Comparison of ENCODE assay signal across 8 mouse cellular contexts in the genomic region with DNA sequence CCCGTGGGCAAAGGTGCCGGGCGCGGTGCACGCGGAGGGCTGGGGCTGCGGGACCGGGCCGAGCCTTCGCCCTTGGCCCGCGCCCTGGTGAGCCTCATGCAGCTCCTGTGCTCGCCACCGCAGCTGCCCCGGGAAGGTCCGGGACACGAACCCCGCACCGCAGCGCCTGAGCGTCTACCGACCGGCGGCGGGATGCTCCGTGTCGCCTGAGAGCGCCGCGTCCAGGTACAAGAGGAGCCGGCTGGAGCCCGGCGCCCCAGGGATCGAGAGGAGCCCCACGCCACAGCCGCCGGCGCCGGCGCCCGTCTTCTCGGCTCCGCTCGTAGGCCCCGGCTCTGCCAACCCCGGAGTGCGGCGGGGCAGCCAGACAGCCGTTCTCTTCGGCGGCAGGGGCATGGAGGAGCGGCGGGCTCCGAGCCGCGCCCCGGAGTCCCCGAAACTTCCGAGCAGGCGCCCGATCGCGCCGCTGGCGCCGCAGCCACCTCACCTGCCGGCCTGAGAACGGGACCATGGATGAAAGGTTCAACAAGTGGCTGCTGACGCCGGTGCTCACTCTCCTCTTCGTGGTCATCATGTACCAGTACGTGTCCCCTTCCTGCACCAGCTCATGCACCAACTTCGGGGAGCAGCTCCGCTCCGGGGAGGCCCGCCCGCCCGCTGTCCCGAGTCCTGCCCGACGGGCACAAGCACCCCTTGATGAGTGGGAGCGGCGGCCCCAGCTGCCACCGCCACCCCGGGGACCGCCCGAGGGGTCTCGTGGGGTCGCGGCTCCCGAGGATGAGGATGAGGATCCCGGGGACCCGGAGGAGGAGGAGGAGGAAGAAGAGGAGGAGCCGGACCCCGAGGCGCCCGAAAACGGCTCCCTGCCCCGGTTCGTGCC. TPM values are rescaled to one million over a fixed set of nuclear protein-coding genes. Genes with fewer than 3 reads are reported as not detected.
A peak's percentile ranks its signal among the peaks of the same experiment; 100 is the strongest.
DNase-seq lines count a peak whose midpoint lies in the region; ATAC-seq and TF ChIP-seq lines count a peak whose summit lies in the region.

Gene Hs6st3 (plus strand): TSS at position 436 of the 880 bp plus-strand sequence.

- in situ Hi-C loops in ES-E14 (cut with MboI; ENCODE audit: low sequenced_read_pairs in 2 of 2, unreplicated experiment in 2 of 2), result no loop called here

- under 1% methylated on average over 88 of the region's 100 CpGs for WGBS in heart, embryonic 11.5 days (ENCODE audit: insufficient replicate concordance)
- WGBS in heart, embryonic 14.5 days, result 1% methylated on average over 88 of the region's 100 CpGs
- WGBS in midbrain, embryonic 14.5 days, result under 1% methylated on average over 100 of the region's 100 CpGs

- H3K9me3 ChIP-seq in heart, embryonic 11.5 days (replicated peaks; ENCODE audit: control insufficient read depth, low read length), result no peaks in the 10 kb centered on the region
- no peaks in the 10 kb centered on the region; the same call in 1 of the 2 replicates for H3K9me3 ChIP-seq in ES-E14 (ENCODE audit: control insufficient read depth, insufficient read depth, low read depth, low read length)
- H3K9me3 ChIP-seq in heart, embryonic 14.5 days (ENCODE audit: control insufficient read depth, low read length), result no peaks in the 10 kb centered on the region
- no peaks in the 10 kb centered on the region for H3K9me3 ChIP-seq in midbrain, embryonic 14.5 days (ENCODE audit: control insufficient read depth, low read length)

- no peak for DNase-seq in heart, adult 9 months (ENCODE audit: low spot score in 2 of 2)
- DNase-seq in ES-E14 (ENCODE audit: low read depth, low spot score) (no peak), adipocyte (ENCODE audit: low spot score) (no peak)
- DNase-seq in cerebellum, adult 9-10 months, result peak; percentile 41
- peak in 1 of 2 experiments; percentile 23 for DNase-seq in layer of hippocampus, postnatal 36 days
- peak; percentile 63 for DNase-seq in midbrain, embryonic 14.5 days

- peak within 1 kb of the TSS; percentile 99 for H3K4me2 ChIP-seq in heart, embryonic 11.5 days
- peak within 1 kb of the TSS; percentile 99 for H3K4me2 ChIP-seq in heart, embryonic 14.5 days (ENCODE audit: low read length)
- peak within 1 kb of the TSS; percentile 99 for H3K4me2 ChIP-seq in midbrain, embryonic 14.5 days (ENCODE audit: low read length)

- H3K27me3 ChIP-seq in heart, embryonic 11.5 days (ENCODE audit: control insufficient read depth, insufficient read depth, low read length), result peaks cover 50% of the 10 kb centered on the region
- H3K27me3 ChIP-seq in heart, embryonic 14.5 days (ENCODE audit: control insufficient read depth, insufficient read depth, low read length), result peaks cover 53% of the 10 kb centered on the region
- peaks cover 31% of the 10 kb centered on the region for H3K27me3 ChIP-seq in midbrain, embryonic 14.5 days (ENCODE audit: control insufficient read depth, insufficient read depth, low read length)

- H3K9ac ChIP-seq in heart, embryonic 11.5 days (ENCODE audit: low read depth, low read length), result peak within 1 kb of the TSS; percentile 67
- H3K9ac ChIP-seq in ES-E14 (ENCODE audit: insufficient read depth, low read depth, low read length, poor library complexity, severe bottlenecking), result peak within 1 kb of the TSS; percentile 63
- peak within 1 kb of the TSS; percentile 68 for H3K9ac ChIP-seq in heart, embryonic 14.5 days (ENCODE audit: low read length)
- peak within 1 kb of the TSS; percentile 64 for H3K9ac ChIP-seq in midbrain, embryonic 14.5 days (replicated peaks; ENCODE audit: low read length)

- no peaks in the 10 kb centered on the region for H3K36me3 ChIP-seq in heart, embryonic 11.5 days (ENCODE audit: control insufficient read depth, insufficient read depth, low read length)
- no peaks in the 10 kb centered on the region for H3K36me3 ChIP-seq in ES-E14 (ENCODE audit: control insufficient read depth, insufficient read depth, low read length, poor library complexity, severe bottlenecking)
- H3K36me3 ChIP-seq in heart, embryonic 14.5 days (ENCODE audit: control insufficient read depth, insufficient read depth, low read length), result no peaks in the 10 kb centered on the region
- no peaks in the 10 kb centered on the region for H3K36me3 ChIP-seq in midbrain, embryonic 14.5 days (ENCODE audit: control insufficient read depth, insufficient read depth, low read length)

- peaks cover 5% of the 10 kb centered on the region; the same call in 1 of the 2 replicates for H3K4me1 ChIP-seq in heart, embryonic 11.5 days (ENCODE audit: control insufficient read depth, insufficient read depth, low read length)
- no peaks in the 10 kb centered on the region for H3K4me1 ChIP-seq in ES-E14 (ENCODE audit: control insufficient read depth in 2 of 2, insufficient read depth in 2 of 2, low read length in 2 of 2, poor library complexity in 1 of 2)
- H3K4me1 ChIP-seq in heart, embryonic 14.5 days (ENCODE audit: control insufficient read depth in 2 of 2, insufficient read depth in 2 of 2, low read length in 2 of 2), result peaks cover 0 to 8% of the 10 kb centered on the region in 2 experiments; a peak in 2 of 4 replicates
- peaks cover 13% of the 10 kb centered on the region for H3K4me1 ChIP-seq in midbrain, embryonic 14.5 days (ENCODE audit: control insufficient read depth, insufficient read depth, low read length)

- H3K4me3 ChIP-seq in heart, embryonic 11.5 days (ENCODE audit: low read depth, low read length), result peak within 1 kb of the TSS; percentile 70
- peak within 1 kb of the TSS; percentile 66 to 79 for H3K4me3 ChIP-seq in ES-E14 (ENCODE audit: insufficient read depth in 1 of 2, low read depth in 1 of 2, low read length in 2 of 2, poor library complexity in 1 of 2, severe bottlenecking in 1 of 2)
- H3K4me3 ChIP-seq in heart, embryonic 14.5 days (ENCODE audit: control insufficient read depth in 1 of 2, insufficient read depth in 1 of 2, low read depth in 1 of 2, low read length in 2 of 2), result peak within 1 kb of the TSS; percentile 66 to 73
- peak within 1 kb of the TSS; percentile 69 for H3K4me3 ChIP-seq in midbrain, embryonic 14.5 days (replicated peaks; ENCODE audit: low read depth, low read length)

- no peak for ATAC-seq in heart, embryonic 11.5 days (replicated peaks; ENCODE audit: insufficient number of reproducible peaks, low FRiP score, low TSS enrichment)
- no peak for ATAC-seq in heart, embryonic 14.5 days (ENCODE audit: insufficient number of reproducible peaks, insufficient read depth, low FRiP score, low read depth)
- peak; percentile 63 for ATAC-seq in midbrain, embryonic 14.5 days (ENCODE audit: low FRiP score, low TSS enrichment)

- H3K27ac ChIP-seq in heart, embryonic 11.5 days (ENCODE audit: low read depth, low read length), result no peak within 1 kb of the TSS
- H3K27ac ChIP-seq in ES-E14 (ENCODE audit: insufficient read depth, low read depth, low read length, poor library complexity, severe bottlenecking), result no peak within 1 kb of the TSS
- no peak within 1 kb of the TSS for H3K27ac ChIP-seq in heart, embryonic 14.5 days (replicated peaks in 1 of 2; ENCODE audit: control insufficient read depth in 1 of 2, insufficient read depth in 1 of 2, low read depth in 2 of 2, low read length in 2 of 2)
- 0 out of 2 replicates have a peak within 1 kb of the TSS, but pooled peaks have one; percentile 26 for H3K27ac ChIP-seq in midbrain, embryonic 14.5 days (replicated peaks; ENCODE audit: low read depth, low read length)

TF ChIP-seq in ES-E14, 5 proteins besides CTCF, POLR2A, EP300 and RAD21:
- TF ChIP-seq CHD2 (IDR thresholded peaks at IDR 0.05; ENCODE audit: low read depth, low read length), result no peak
- TF ChIP-seq MAFK (IDR thresholded peaks at IDR 0.05; ENCODE audit: insufficient read depth, low read depth, low read length), result no peak
- TF ChIP-seq ZNF384 (IDR thresholded peaks at IDR 0.05; ENCODE audit: low read depth, low read length), result no peak
- no peak for TF ChIP-seq HCFC1 (IDR thresholded peaks at IDR 0.05; ENCODE audit: borderline replicate concordance, insufficient read depth, low read length)
- no peak for TF ChIP-seq ZC3H11A (IDR thresholded peaks at IDR 0.05; ENCODE audit: borderline replicate concordance, low read depth, low read length)

RNA-seq across cellular contexts. Expression of gene Hs6st3, which starts in this region (rescaled TPM):
- 0.20 TPM in 1 of 2 replicates, not detected in the other for polyA plus RNA-seq in heart, embryonic 11.5 days (2014; fragmentation: Nextera tagmentation; extraction: Ambion mirVana)
- 0.62 and 1.5 TPM in 2 replicates for total RNA-seq in ES-E14 (2012; rRNA removed)
- polyA plus RNA-seq in heart, embryonic 14.5 days (2014; fragmentation: Nextera tagmentation; extraction: Ambion mirVana), result 0.11 TPM in 1 of 2 replicates, not detected in the other
- total RNA-seq in layer of hippocampus, postnatal 36 days (2021), result 10 to 100 TPM; 61.4 to 70.5 TPM
- 2.9 and 7.8 TPM in 2 replicates for polyA plus RNA-seq in midbrain, embryonic 14.5 days (2014; fragmentation: Nextera tagmentation; extraction: Ambion mirVana)

Comparison
In these comparisons a context has a peak if more than half of its experiments do, and no peak if none do; other contexts are left out.
1. RNA of gene Hs6st3 (total RNA-seq): 61.4 to 70.5 TPM in layer of hippocampus, postnatal 36 days; 0.62 to 1.5 TPM in ES-E14; every median in the first group is over 10 times any median in the second.
2. DNase-seq: peak in cerebellum, adult 9-10 months (single experiment) and midbrain, embryonic 14.5 days (single experiment); none in heart, adult 9 months (0 of 2), ES-E14 (single experiment) and adipocyte (single experiment).
3. Peak in every context shown above with its lines, with median percentiles within 50 percentile points of each other: H3K4me2 ChIP-seq, H3K4me3 ChIP-seq and H3K9ac ChIP-seq.